Mouse (Mus musculus) G1E (cell line): ENCODE results near the gene Pdgfb. TPM values are rescaled to one million over a fixed set of nuclear protein-coding genes. Genes with fewer than 3 reads are reported as not detected.

Experiments used
- ATAC-seq: 2 replicates; pipeline ENCODE4 v1.8.0; 2016; ENCODE audit warnings: mild to moderate bottlenecking; ENCODE audit not compliant: insufficient number of reproducible peaks, poor library complexity, low FRiP score, severe bottlenecking; ENCODE audit errors: extremely low read depth
- DNase-seq: peaks from one replicate; pipeline ENCODE4 v3.0.0; 2012; ENCODE audit warnings: low spot score
- H3K27me3 ChIP-seq: 2 replicates; pipeline ENCODE4 v1.6.1; 2012; ENCODE audit warnings: mild to moderate bottlenecking, low read length, inconsistent platforms; ENCODE audit not compliant: insufficient read depth
- H3K36me3 ChIP-seq: replicated peaks from 2 replicates; pipeline ENCODE3; 2012; ENCODE audit warnings: mild to moderate bottlenecking, inconsistent platforms
- H3K4me1 ChIP-seq: 2 replicates; pipeline ENCODE4 v1.6.1; 2012; ENCODE audit warnings: low read depth, low read length, inconsistent platforms, mixed read lengths; ENCODE audit not compliant: insufficient read depth
- H3K4me3 ChIP-seq: 2 replicates; pipeline ENCODE4 v1.5.1; 2012; ENCODE audit warnings: low read depth, mild to moderate bottlenecking, inconsistent platforms, low read length, moderate library complexity, mixed read lengths
- H3K9me3 ChIP-seq: replicated peaks from 2 replicates; pipeline ENCODE4 v1.6.1; 2012; ENCODE audit warnings: inconsistent platforms
- CTCF ChIP-seq: IDR thresholded peaks from 2 replicates; pipeline ENCODE4 v1.5.1; 2012; ENCODE audit warnings: low read depth, low read length, inconsistent platforms, mixed read lengths
- GATA1 ChIP-seq: IDR thresholded peaks from 2 replicates; pipeline ENCODE4 v1.6.1; 2012; ENCODE audit warnings: borderline replicate concordance, low read length, inconsistent platforms, mixed read lengths
- GATA2 ChIP-seq: IDR thresholded peaks from 2 replicates; pipeline ENCODE4 v1.6.1; 2012; ENCODE audit warnings: low read depth, low read length, inconsistent platforms, borderline replicate concordance
- POLR2AphosphoS5 ChIP-seq: IDR thresholded peaks from 2 replicates; pipeline ENCODE4 v1.6.1; 2012; ENCODE audit warnings: low read depth, low read length, inconsistent platforms; ENCODE audit not compliant: insufficient replicate concordance
- TAL1 ChIP-seq: conservative IDR thresholded peaks from 2 replicates; pipeline ENCODE4 v1.6.1; 2012; ENCODE audit warnings: low read depth, low read length, inconsistent platforms, mixed read lengths
- polyA plus RNA-seq: library from polyadenylated mRNA; stranded (reverse); fragments of >175 nt; gene quantifications from 2 replicates; pipeline ENCODE4 v1.2.3, GENCODE M21; 2012
- total RNA-seq, 2 experiments: library from RNA; stranded (forward) in 1 of 2; stranded (reverse) in 1 of 2; fragments of 200-1000 nt in 1 of 2; fragments of >200 nt in 1 of 2; fragmentation: Nextera tagmentation in 1 of 2; gene quantifications; 2 replicates each; pipeline ENCODE4 v1.2.3; 2014 to 2017

The Pdgfb gene
- total and polyA plus RNA-seq, 3 experiments, result 0.05 TPM; not detected in 2

- Histone ChIP-seq H3K36me3 (no peaks in the 10 kb centered on the region), H3K27me3 (peaks cover 26% of the 10 kb centered on the region), H3K4me1 (no peaks in the 10 kb centered on the region), H3K9me3 (peaks cover 3% of the 10 kb centered on the region; the same call in 1 of the 2 replicates), H3K4me3 (no peak overlapping the region)
- TF ChIP-seq GATA2 (no peak), POLR2AphosphoS5 (no peak), TAL1 (no peak), CTCF (no peak), GATA1 (no peak)
- ATAC-seq (no peak), DNase-seq (no peak)
Observed at GRCm38 (mm10) chr15:79951226-79951625, 63.6 kb downstream of the Pdgfb start.

- Histone ChIP-seq H3K36me3 (no peaks in the 10 kb centered on the region), H3K27me3 (peaks cover 21% of the 10 kb centered on the region), H3K4me3 (no peak overlapping the region), H3K4me1 (no peaks in the 10 kb centered on the region), H3K9me3 (peaks cover 3% of the 10 kb centered on the region; the same call in 1 of the 2 replicates)
- DNase-seq, result no peak
- TF ChIP-seq POLR2AphosphoS5 (no peak), TAL1 (no peak), GATA1 (no peak), CTCF (no peak), GATA2 (no peak)
- no peak for ATAC-seq
Observed at GRCm38 (mm10) chr15:79950250-79951025, 64.3 kb downstream of the Pdgfb start.

- no peak overlapping the region for H3K4me3 ChIP-seq
- no peak for ATAC-seq
- H3K9me3 ChIP-seq, result peaks cover 3% of the 10 kb centered on the region; the same call in 1 of the 2 replicates
- no peaks in the 10 kb centered on the region for H3K36me3 ChIP-seq
- peaks cover 38% of the 10 kb centered on the region for H3K27me3 ChIP-seq
- no peak for TF ChIP-seq GATA1
- no peak for TF ChIP-seq GATA2
- no peak for TF ChIP-seq TAL1
- DNase-seq, result no peak
- no peaks in the 10 kb centered on the region for H3K4me1 ChIP-seq
Observed at GRCm38 (mm10) chr15:79947681-79948080, 67.1 kb downstream of the Pdgfb start.

- ATAC-seq (no peak), DNase-seq (no peak)
- no peaks in the 10 kb centered on the region for H3K36me3 ChIP-seq
- H3K4me1 ChIP-seq, result no peaks in the 10 kb centered on the region
- H3K9me3 ChIP-seq, result peaks cover 3% of the 10 kb centered on the region; the same call in 1 of the 2 replicates
- 0 out of 2 replicates have a peak, but pooled peaks have one; percentile 11 for TF ChIP-seq CTCF
- no peak for TF ChIP-seq GATA2
- H3K27me3 ChIP-seq, result peaks cover 40% of the 10 kb centered on the region
- no peak overlapping the region for H3K4me3 ChIP-seq
Observed at GRCm38 (mm10) chr15:79946790-79947189, 68.0 kb downstream of the Pdgfb start.

- Histone ChIP-seq H3K27me3 (peaks cover 35% of the 10 kb centered on the region), H3K4me3 (no peak overlapping the region), H3K36me3 (no peaks in the 10 kb centered on the region), H3K4me1 (no peaks in the 10 kb centered on the region), H3K9me3 (peaks cover 3% of the 10 kb centered on the region; the same call in 1 of the 2 replicates)
- ATAC-seq (peak; percentile 45; the same call in 1 of the 2 replicates), DNase-seq (peak; percentile 64)
- no peak for TF ChIP-seq GATA2
- TF ChIP-seq GATA1, result no peak
- no peak for TF ChIP-seq POLR2AphosphoS5
- peak; percentile 92 for TF ChIP-seq CTCF
- no peak for TF ChIP-seq TAL1
Observed at GRCm38 (mm10) chr15:79946022-79946421, 68.8 kb downstream of the Pdgfb start.

Other genes with a start within 250 kb of the Pdgfb start
- gene Dnal4, start 237.1 kb downstream of the Pdgfb start, total RNA-seq (2014; fragmentation: Nextera tagmentation), result 15.2 and 19.5 TPM in 2 replicates
- gene Dnal4, start 237.1 kb downstream of the Pdgfb start, total RNA-seq (2017), result 13.1 and 13.9 TPM in 2 replicates
- 25.7 and 29.7 TPM in 2 replicates for gene Dnal4, start 237.1 kb downstream of the Pdgfb start, polyA plus RNA-seq
- not detected in 2 replicates for gene Nptxr, start 210.2 kb downstream of the Pdgfb start, total RNA-seq (2014; fragmentation: Nextera tagmentation)
- gene Nptxr, start 210.2 kb downstream of the Pdgfb start, total RNA-seq (2017), result under 0.01 and 0.05 TPM in 2 replicates
- gene Nptxr, start 210.2 kb downstream of the Pdgfb start, polyA plus RNA-seq, result 0.01 and 0.03 TPM in 2 replicates
- gene Npcd, start 180.7 kb downstream of the Pdgfb start, total RNA-seq (2014; fragmentation: Nextera tagmentation), result not detected in 2 replicates
- gene Npcd, start 180.7 kb downstream of the Pdgfb start, total RNA-seq (2017), result not detected in 2 replicates
- gene Npcd, start 180.7 kb downstream of the Pdgfb start, polyA plus RNA-seq, result not detected in 2 replicates
- gene Cbx6, start 180.3 kb downstream of the Pdgfb start, total RNA-seq (2014; fragmentation: Nextera tagmentation), result 0.73 and 5.9 TPM in 2 replicates
- gene Cbx6, start 180.3 kb downstream of the Pdgfb start, total RNA-seq (2017), result 1.4 and 1.6 TPM in 2 replicates
- 6.1 and 8.7 TPM in 2 replicates for gene Cbx6, start 180.3 kb downstream of the Pdgfb start, polyA plus RNA-seq
- 33.7 and 97.1 TPM in 2 replicates for gene Apobec3, start 123.3 kb downstream of the Pdgfb start, total RNA-seq (2014; fragmentation: Nextera tagmentation)
- gene Apobec3, start 123.3 kb downstream of the Pdgfb start, total RNA-seq (2017), result 27.2 and 39.8 TPM in 2 replicates
- gene Apobec3, start 123.3 kb downstream of the Pdgfb start, polyA plus RNA-seq, result 1.1 and 2.6 TPM in 2 replicates
- 8.4 and 9.0 TPM in 2 replicates for gene Cbx7, start 43.9 kb downstream of the Pdgfb start, total RNA-seq (2014; fragmentation: Nextera tagmentation)
- 2.0 and 2.7 TPM in 2 replicates for gene Cbx7, start 43.9 kb downstream of the Pdgfb start, total RNA-seq (2017)
- gene Cbx7, start 43.9 kb downstream of the Pdgfb start, polyA plus RNA-seq, result 8.9 and 9.5 TPM in 2 replicates
- 41.4 and 44.2 TPM in 2 replicates for gene Syngr1, start 76.4 kb upstream of the Pdgfb start, total RNA-seq (2014; fragmentation: Nextera tagmentation)
- 74.6 and 96.9 TPM in 2 replicates for gene Syngr1, start 76.4 kb upstream of the Pdgfb start, total RNA-seq (2017)
- gene Syngr1, start 76.4 kb upstream of the Pdgfb start, polyA plus RNA-seq, result 86.9 and 89.8 TPM in 2 replicates
- gene Rpl3, start 76.9 kb upstream of the Pdgfb start, total RNA-seq (2014; fragmentation: Nextera tagmentation), result 1,019 and 1,021 TPM in 2 replicates
- 1,569 and 1,698 TPM in 2 replicates for gene Rpl3, start 76.9 kb upstream of the Pdgfb start, total RNA-seq (2017)
- gene Rpl3, start 76.9 kb upstream of the Pdgfb start, polyA plus RNA-seq, result 114 and 176 TPM in 2 replicates
- 19.0 and 27.2 TPM in 2 replicates for gene Tab1, start 118.2 kb upstream of the Pdgfb start, total RNA-seq (2014; fragmentation: Nextera tagmentation)
- 22.3 and 25.0 TPM in 2 replicates for gene Tab1, start 118.2 kb upstream of the Pdgfb start, total RNA-seq (2017)
- gene Tab1, start 118.2 kb upstream of the Pdgfb start, polyA plus RNA-seq, result 23.6 and 29.1 TPM in 2 replicates
- gene Mgat3, start 158.7 kb upstream of the Pdgfb start, total RNA-seq (2014; fragmentation: Nextera tagmentation), result not detected in 2 replicates
- not detected in 2 replicates for gene Mgat3, start 158.7 kb upstream of the Pdgfb start, total RNA-seq (2017)
- gene Mgat3, start 158.7 kb upstream of the Pdgfb start, polyA plus RNA-seq, result not detected in 2 replicates
- 35.4 and 44.9 TPM in 2 replicates for gene Mief1, start 219.0 kb upstream of the Pdgfb start, total RNA-seq (2014; fragmentation: Nextera tagmentation)
- gene Mief1, start 219.0 kb upstream of the Pdgfb start, total RNA-seq (2017), result 36.1 and 36.8 TPM in 2 replicates
- gene Mief1, start 219.0 kb upstream of the Pdgfb start, polyA plus RNA-seq, result 20.2 and 26.6 TPM in 2 replicates
- gene AC140267.1, start 220.9 kb upstream of the Pdgfb start, total RNA-seq (2014; fragmentation: Nextera tagmentation), result 14.0 TPM in 1 of 2 replicates, not detected in the other
- not detected in 2 replicates for gene AC140267.1, start 220.9 kb upstream of the Pdgfb start, total RNA-seq (2017)
- gene AC140267.1, start 220.9 kb upstream of the Pdgfb start, polyA plus RNA-seq, result not detected in 2 replicates
- 45.1 and 51.4 TPM in 2 replicates for gene Atf4, start 240.2 kb upstream of the Pdgfb start, total RNA-seq (2014; fragmentation: Nextera tagmentation)
- 81.2 and 85.3 TPM in 2 replicates for gene Atf4, start 240.2 kb upstream of the Pdgfb start, total RNA-seq (2017)
- 146 and 170 TPM in 2 replicates for gene Atf4, start 240.2 kb upstream of the Pdgfb start, polyA plus RNA-seq
- 46.5 and 58.3 TPM in 2 replicates for gene Rps19bp1, start 249.3 kb upstream of the Pdgfb start, total RNA-seq (2014; fragmentation: Nextera tagmentation)
- gene Rps19bp1, start 249.3 kb upstream of the Pdgfb start, total RNA-seq (2017), result 22.6 and 25.9 TPM in 2 replicates
- gene Rps19bp1, start 249.3 kb upstream of the Pdgfb start, polyA plus RNA-seq, result 67.2 and 96.3 TPM in 2 replicates